Mouse (Mus musculus) liver, embryonic 14.5 days (tissue): ENCODE results near the gene Olfr539.

Experiments
- CTCF ChIP-seq: IDR thresholded peaks from 2 replicates; pipeline ENCODE4 v1.5.1; 2016; ENCODE audit warnings: antibody characterized with exemption, low read depth, control low read depth
- EP300 ChIP-seq: IDR thresholded peaks from 2 replicates; pipeline ENCODE4 v1.6.1; 2016; ENCODE audit warnings: antibody characterized with exemption, low read depth

GRCm38 (mm10) chr7:140630559-140630958, 29.2 kb upstream of the Olfr539 start:
- TF ChIP-seq CTCF: no peak
- no peak for TF ChIP-seq EP300
